Mouse (Mus musculus): ENCODE data around the gene Slc29a3. TPM values are rescaled to one million over a fixed set of nuclear protein-coding genes. Genes with fewer than 3 reads are reported as not detected.

Gene Slc29a3
- polyA plus RNA-seq, 1 experiment from 2014 or later: 9.0 TPM

Other genes starting within 250 kb of the Slc29a3 start
- gene Cdh23, start 56.3 kb downstream of the Slc29a3 start, polyA plus RNA-seq (2014; fragmentation: Nextera tagmentation; extraction: Ambion mirVana): 1.0 and 1.2 TPM in 2 replicates
- gene Unc5b, start 78.8 kb upstream of the Slc29a3 start, polyA plus RNA-seq (2014; fragmentation: Nextera tagmentation; extraction: Ambion mirVana): 6.1 and 6.6 TPM in 2 replicates

Measured in embryonic facial prominence, embryonic 14.5 days (tissue).